Mouse (Mus musculus) MEL (cell line): ENCODE data around the gene Tmem80. TPM values are rescaled to one million over a fixed set of nuclear protein-coding genes. Genes with fewer than 3 reads are reported as not detected.

Experiments
- DNase-seq: peaks from one replicate; pipeline ENCODE4 v3.0.0; 2011; ENCODE audit warnings: low read depth, low spot score
- H3K27ac ChIP-seq: 2 replicates; pipeline ENCODE4 v1.5.1; 2012; ENCODE audit warnings: low read depth, mild to moderate bottlenecking, control low read depth, low read length, moderate library complexity; ENCODE audit not compliant: control insufficient read depth
- H3K27me3 ChIP-seq, 2 experiments: fragments of 150-350 bp in 1 of 2; sonication (generic) in 1 of 2; 2 replicates each; pipeline ENCODE4 v1.6.1; 2012; ENCODE audit warnings: low read length in 2 of 2, mild to moderate bottlenecking in 2 of 2, improper control_type of control experiment in 1 of 2, moderate library complexity in 1 of 2; ENCODE audit not compliant: insufficient read depth in 2 of 2, control insufficient read depth in 1 of 2
- H3K36me3 ChIP-seq, 2 experiments: 2 replicates each; pipeline ENCODE4 v1.6.1; 2012 to 2014; ENCODE audit warnings: low read length in 2 of 2, improper control_type of control experiment in 1 of 2, inconsistent platforms in 1 of 2, mild to moderate bottlenecking in 1 of 2; ENCODE audit not compliant: insufficient read depth in 2 of 2, control insufficient read depth in 1 of 2
- H3K4me1 ChIP-seq, 2 experiments: fragments of 150-350 bp in 1 of 2; sonication (generic) in 1 of 2; 2 replicates each; pipeline ENCODE4 v1.6.1; 2012; ENCODE audit warnings: low read length in 2 of 2, improper control_type of control experiment in 1 of 2, mild to moderate bottlenecking in 1 of 2; ENCODE audit not compliant: insufficient read depth in 2 of 2, control insufficient read depth in 1 of 2
- H3K4me3 ChIP-seq, 2 experiments: fragments of 150-350 bp in 1 of 2; sonication (generic) in 1 of 2; 2 replicates each; pipeline ENCODE4 v1.5.1; 2012; ENCODE audit warnings: low read depth in 2 of 2, low read length in 2 of 2, mild to moderate bottlenecking in 2 of 2, moderate library complexity in 2 of 2, control low read depth in 1 of 2, improper control_type of control experiment in 1 of 2; ENCODE audit not compliant: control insufficient read depth in 1 of 2, insufficient read depth in 1 of 2
- H3K79me2 ChIP-seq: 2 replicates; pipeline ENCODE4 v1.6.1; 2012; ENCODE audit warnings: mild to moderate bottlenecking, low read length, moderate library complexity; ENCODE audit not compliant: control insufficient read depth, poor library complexity, insufficient read depth
- H3K9ac ChIP-seq: 2 replicates; pipeline ENCODE4 v1.6.1; 2012; ENCODE audit warnings: low read depth, mild to moderate bottlenecking, control low read depth, low read length, moderate library complexity; ENCODE audit not compliant: control insufficient read depth, poor library complexity, severe bottlenecking
- H3K9me3 ChIP-seq: fragments of 150-350 bp; sonication (generic); replicated peaks from 2 replicates; pipeline ENCODE4 v1.6.1; 2012; ENCODE audit warnings: mild to moderate bottlenecking, low read length, improper control_type of control experiment, moderate library complexity; ENCODE audit not compliant: insufficient read depth
- E2F4 ChIP-seq: IDR thresholded peaks from 2 replicates; pipeline ENCODE4 v1.6.1; 2011; ENCODE audit warnings: low read depth, low read length, improper control_type of control experiment, borderline replicate concordance
- EP300 ChIP-seq, 2 experiments: IDR thresholded peaks; 2 replicates each; pipeline ENCODE4 v1.6.1; 2011; ENCODE audit warnings: improper control_type of control experiment in 2 of 2, low read length in 2 of 2, low read depth in 1 of 2, mild to moderate bottlenecking in 1 of 2
- ETS1 ChIP-seq: IDR thresholded peaks from 2 replicates; pipeline ENCODE4 v1.6.1; 2012; ENCODE audit warnings: low read depth, mild to moderate bottlenecking, inconsistent platforms, low read length, improper control_type of control experiment, moderate library complexity
- GATA1 ChIP-seq: IDR thresholded peaks from 2 replicates; pipeline ENCODE4 v1.6.1; 2011; ENCODE audit warnings: low read depth, low read length, improper control_type of control experiment
- KAT2A ChIP-seq: conservative IDR thresholded peaks from 2 replicates; pipeline ENCODE4 v1.6.1; 2012; ENCODE audit warnings: low read depth, low read length, improper control_type of control experiment, inconsistent platforms
- MAZ ChIP-seq: IDR thresholded peaks from 2 replicates; pipeline ENCODE4 v1.6.1; 2012; ENCODE audit warnings: low read depth, mild to moderate bottlenecking, inconsistent platforms, low read length, improper control_type of control experiment
- MXI1 ChIP-seq: IDR thresholded peaks from 2 replicates; pipeline ENCODE4 v1.6.1; 2011; ENCODE audit warnings: mild to moderate bottlenecking, low read depth, low read length, improper control_type of control experiment
- NELFE ChIP-seq: IDR thresholded peaks from 2 replicates; pipeline ENCODE4 v1.6.1; 2011; ENCODE audit warnings: low read depth, low read length, improper control_type of control experiment
- POLR2A ChIP-seq, 2 experiments: IDR thresholded peaks; 2 replicates each; pipeline ENCODE4 v1.6.1; 2011 to 2012; ENCODE audit warnings: low read length in 2 of 2, mild to moderate bottlenecking in 2 of 2, control low read depth in 1 of 2, improper control_type of control experiment in 1 of 2, low read depth in 1 of 2, moderate library complexity in 1 of 2; ENCODE audit not compliant: control insufficient read depth in 1 of 2, insufficient read depth in 1 of 2, poor library complexity in 1 of 2
- POLR2AphosphoS2 ChIP-seq: IDR thresholded peaks from 2 replicates; pipeline ENCODE4 v1.6.1; 2011; ENCODE audit warnings: low read length, improper control_type of control experiment
- POLR2AphosphoS5 ChIP-seq: IDR thresholded peaks from 2 replicates; pipeline ENCODE4 v1.6.1; 2012; ENCODE audit warnings: low read depth, borderline replicate concordance, mild to moderate bottlenecking, inconsistent platforms, low read length, moderate library complexity, mixed read lengths
- RCOR1 ChIP-seq: IDR thresholded peaks from 2 replicates; pipeline ENCODE4 v1.6.1; 2012; ENCODE audit warnings: low read depth, mild to moderate bottlenecking, inconsistent platforms, low read length, improper control_type of control experiment
- SIN3A ChIP-seq: IDR thresholded peaks from 2 replicates; pipeline ENCODE4 v1.6.1; 2012; ENCODE audit warnings: low read length, improper control_type of control experiment, inconsistent platforms
- TCF12 ChIP-seq: IDR thresholded peaks from 2 replicates; pipeline ENCODE4 v1.6.1; 2014; ENCODE audit warnings: low read depth, mild to moderate bottlenecking, inconsistent platforms, low read length, improper control_type of control experiment, moderate library complexity
- UBTF ChIP-seq: IDR thresholded peaks from 2 replicates; pipeline ENCODE4 v1.6.1; 2012; ENCODE audit warnings: low read depth, mild to moderate bottlenecking, inconsistent platforms, low read length, improper control_type of control experiment, moderate library complexity, borderline replicate concordance; ENCODE audit not compliant: insufficient read depth
- ZKSCAN1 ChIP-seq: IDR thresholded peaks from 2 replicates; pipeline ENCODE4 v1.6.1; 2012; ENCODE audit warnings: low read depth, mild to moderate bottlenecking, inconsistent platforms, low read length, improper control_type of control experiment, moderate library complexity
- polyA plus RNA-seq, 2 experiments: library from polyadenylated mRNA; stranded (reverse) in 1 of 2; unstranded in 1 of 2; fragments of >175 nt in 1 of 2; fragments of >200 nt in 1 of 2; gene quantifications; 2 replicates each; pipeline versions ENCODE4 v1.2.1 to v1.2.4; 2012; ENCODE audit warnings: low replicate concordance in 2 of 2, low read depth in 1 of 2; ENCODE audit not compliant: insufficient read length in 2 of 2, insufficient read depth in 1 of 2, missing spikeins in 1 of 2
- total RNA-seq: library from RNA; depleted of rRNA; stranded (reverse); fragments of 300-350 nt; gene quantifications from 2 replicates; pipeline ENCODE4 v1.2.3, GENCODE M21; 2012

Tmem80 gene
- total and polyA plus RNA-seq, 3 experiments, result 12.3 to 27.7 TPM; not detected in 1

GRCm38 (mm10) chr7:141351061-141351460, 23.5 kb downstream of the Tmem80 start:
- no peak for TF ChIP-seq MAZ
- no peak for TF ChIP-seq RCOR1
- no peak for TF ChIP-seq MXI1
- no peak for TF ChIP-seq GATA1
- no peak for TF ChIP-seq NELFE

GRCm38 (mm10) chr7:141355051-141355450, 27.5 kb downstream of the Tmem80 start:
- no peak for DNase-seq
- TF ChIP-seq SIN3A (no peak), KAT2A (no peak), ETS1 (no peak), E2F4 (no peak), TCF12 (no peak), NELFE (no peak), EP300 (IDR thresholded peaks at IDR 0.05; ENCODE audit: low read depth in 1 of 2, low read length in 2 of 2) (no peak), POLR2AphosphoS2 (no peak), POLR2A (IDR thresholded peaks at IDR 0.05; ENCODE audit: control insufficient read depth in 1 of 2, insufficient read depth in 1 of 2, low read depth in 1 of 2, low read length in 2 of 2, poor library complexity in 1 of 2) (no peak), UBTF (no peak), POLR2AphosphoS5 (no peak), ZKSCAN1 (no peak)
- Histone ChIP-seq H3K27me3 (peaks cover 7 to 18% of the 10 kb centered on the region in 2 experiments; a peak in 3 of 4 replicates), H3K9me3 (no peaks in the 10 kb centered on the region), H3K9ac (no peak overlapping the region), H3K4me3 (no peak overlapping the region), H3K36me3 (no peaks in the 10 kb centered on the region), H3K4me1 (peaks cover 0 to 9% of the 10 kb centered on the region in 2 experiments; a peak in 3 of 4 replicates), H3K27ac (no peak overlapping the region), H3K79me2 (no peaks in the 10 kb centered on the region)

More at GRCm38 (mm10) chr7:141351061-141351460, 23.5 kb downstream of the Tmem80 start:
- Histone ChIP-seq H3K27ac (no peak overlapping the region), H3K9ac (no peak overlapping the region), H3K4me1 (peaks cover 0 to under 1% of the 10 kb centered on the region in 2 experiments; a peak in 1 of 4 replicates), H3K79me2 (no peaks in the 10 kb centered on the region), H3K27me3 (peaks cover 7 to 18% of the 10 kb centered on the region in 2 experiments; a peak in 3 of 4 replicates), H3K4me3 (no peak overlapping the region), H3K36me3 (no peaks in the 10 kb centered on the region), H3K9me3 (no peaks in the 10 kb centered on the region)
- DNase-seq, result no peak
